Mouse (Mus musculus) C2C12 (cell line): ENCODE results near the gene Kdm1a. TPM values are rescaled to one million over a fixed set of nuclear protein-coding genes. Genes with fewer than 3 reads are reported as not detected.

Experiments used
- H3K27me3 ChIP-seq: one replicate; pipeline ENCODE4 v1.6.1; 2011; ENCODE audit not compliant: control insufficient read depth, insufficient read depth, insufficient read length
- H3K36me3 ChIP-seq: one replicate; pipeline ENCODE4 v1.6.1; 2011; ENCODE audit not compliant: control insufficient read depth, insufficient read depth
- H3K4me3 ChIP-seq: one replicate; pipeline ENCODE4 v1.5.1; 2011; ENCODE audit warnings: mild to moderate bottlenecking, control low read depth; ENCODE audit not compliant: poor library complexity, insufficient read depth, severe bottlenecking
- H3K79me2 ChIP-seq: one replicate; pipeline ENCODE4 v1.6.1; 2011; ENCODE audit not compliant: control insufficient read depth, insufficient read depth
- H3K79me3 ChIP-seq: one replicate; pipeline ENCODE4 v1.6.1; 2011; ENCODE audit warnings: low read depth, control low read depth
- H3ac ChIP-seq: one replicate; pipeline ENCODE3; 2011; ENCODE audit warnings: low read depth; ENCODE audit not compliant: control insufficient read depth, insufficient read length
- CEBPB ChIP-seq: IDR thresholded peaks from one replicate; pipeline ENCODE4 v1.6.1; 2011; ENCODE audit warnings: low read depth, mild to moderate bottlenecking, control low read depth, moderate library complexity
- CTCF ChIP-seq: IDR thresholded peaks from one replicate; pipeline ENCODE4 v1.5.1; 2011; ENCODE audit not compliant: control insufficient read depth, insufficient read depth, insufficient read length
- FOSL1 ChIP-seq: IDR thresholded peaks from one replicate; pipeline ENCODE4 v1.8.0; 2011; ENCODE audit warnings: mild to moderate bottlenecking, low read length; ENCODE audit not compliant: poor library complexity, insufficient read depth, severe bottlenecking
- MAX ChIP-seq: IDR thresholded peaks from one replicate; pipeline ENCODE4 v1.6.1; 2011; ENCODE audit warnings: mild to moderate bottlenecking, control low read depth
- MYOD1 ChIP-seq: IDR thresholded peaks from one replicate; pipeline ENCODE4 v1.6.1; 2011; ENCODE audit warnings: low read depth; ENCODE audit not compliant: control insufficient read depth, insufficient read length
- MYOG ChIP-seq: IDR thresholded peaks from one replicate; pipeline ENCODE4 v1.6.1; 2011; ENCODE audit not compliant: control insufficient read depth, insufficient read length; ENCODE audit errors: extremely low read depth
- USF1 ChIP-seq: IDR thresholded peaks from one replicate; pipeline ENCODE4 v1.6.1; 2011; ENCODE audit warnings: low read depth, mild to moderate bottlenecking, control low read depth, moderate library complexity
- polyA plus RNA-seq: library from polyadenylated mRNA; unstranded; fragments of >200 nt; fragmentation: generic; extraction: Trizol; gene quantifications from one replicate; pipeline ENCODE4 v1.2.1, GENCODE M21; 2012; ENCODE audit warnings: missing spikeins

The Kdm1a gene
- polyA plus RNA-seq, 1 experiment = 47.2 TPM

DNA sequence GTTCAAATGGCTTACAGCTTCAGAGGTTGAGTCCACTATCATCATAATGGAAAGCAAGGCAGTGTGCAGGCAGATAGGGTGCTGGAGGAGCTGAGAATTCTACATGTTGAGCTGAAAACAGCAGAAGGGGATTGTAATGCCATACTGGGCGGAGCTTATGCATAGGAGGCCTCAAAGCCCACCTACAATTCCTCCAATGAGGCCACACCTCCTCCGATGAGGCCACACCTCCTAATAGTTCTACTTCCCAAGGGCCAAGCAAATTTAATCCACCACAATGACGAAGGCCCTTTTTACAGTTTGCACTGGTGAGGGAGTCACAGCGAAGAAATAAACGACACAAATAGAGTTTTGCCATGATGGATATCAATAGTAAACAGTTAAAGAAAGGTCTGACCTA lies 34.0 kb upstream of the Kdm1a start:
- Histone ChIP-seq H3K27me3 (peaks cover 12% of the 10 kb centered on the region), H3K36me3 (no peaks in the 10 kb centered on the region), H3ac (no peak overlapping the region), H3K79me3 (no peaks in the 10 kb centered on the region), H3K4me3 (no peak overlapping the region), H3K79me2 (no peaks in the 10 kb centered on the region)
- TF ChIP-seq MYOG (no peak), CEBPB (no peak), MAX (no peak), MYOD1 (no peak), FOSL1 (no peak), USF1 (no peak), CTCF (no peak)

DNA sequence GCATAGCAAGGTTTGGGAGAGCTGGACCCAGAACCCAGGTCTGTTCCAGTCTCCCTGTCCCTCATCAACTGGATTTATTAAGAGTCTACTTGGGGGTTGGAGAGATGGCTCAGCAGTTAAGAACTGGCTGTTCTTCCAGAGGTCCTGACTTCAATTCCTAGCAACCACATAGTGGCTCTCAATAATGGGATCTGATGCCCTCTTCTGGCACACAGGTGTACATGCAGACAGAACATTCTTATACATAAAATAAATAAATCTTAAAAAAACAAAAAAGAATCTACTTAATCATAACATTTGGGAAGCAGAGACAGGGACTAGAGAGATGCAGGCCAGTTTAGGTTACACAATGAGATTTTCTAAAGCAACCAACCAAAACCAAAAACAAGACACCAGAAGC lies 33.5 kb upstream of the Kdm1a start:
- Histone ChIP-seq H3ac (no peak overlapping the region), H3K27me3 (peaks cover 12% of the 10 kb centered on the region), H3K79me2 (no peaks in the 10 kb centered on the region), H3K36me3 (no peaks in the 10 kb centered on the region), H3K4me3 (no peak overlapping the region), H3K79me3 (no peaks in the 10 kb centered on the region)
- TF ChIP-seq FOSL1 (no peak), MYOD1 (no peak), USF1 (no peak), MAX (no peak), MYOG (no peak), CEBPB (no peak), CTCF (no peak)

DNA sequence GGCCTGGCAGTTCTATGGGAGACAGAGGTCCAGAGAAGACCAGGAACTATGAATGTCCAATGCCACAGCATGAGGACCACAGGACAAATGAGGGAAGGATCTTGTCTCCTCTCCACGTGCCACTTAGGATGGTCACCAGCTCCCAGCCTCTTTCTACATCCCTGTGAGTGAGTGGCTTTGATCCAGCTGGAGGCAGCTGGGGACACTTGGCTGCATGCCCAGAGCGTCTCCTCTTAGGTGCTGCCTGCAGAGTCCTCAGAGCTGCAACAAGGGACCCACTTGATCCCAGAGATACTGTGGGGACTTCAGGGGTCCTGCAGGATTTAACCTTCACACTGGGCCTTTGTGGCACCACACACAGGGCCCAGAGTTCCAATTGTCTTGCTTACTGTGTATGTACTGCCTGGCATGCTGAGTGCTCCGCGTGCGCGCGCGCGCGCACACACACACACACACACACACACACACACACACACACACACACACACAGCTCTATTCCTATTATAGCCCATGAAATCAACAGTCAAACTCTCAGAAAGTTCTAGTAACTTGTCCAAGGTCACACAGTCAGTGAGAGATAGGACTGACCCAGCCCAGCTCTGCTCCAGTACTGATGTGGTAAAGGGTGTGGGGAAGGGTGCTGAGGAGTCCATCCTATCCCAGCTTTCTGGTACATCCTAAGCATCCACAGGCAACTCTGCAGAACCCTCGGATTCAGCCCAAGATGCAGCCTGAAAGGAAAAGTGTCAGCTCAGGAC lies 28.9 kb upstream of the Kdm1a start:
- TF ChIP-seq USF1 = no peak
- no peak for TF ChIP-seq CEBPB
- no peak for TF ChIP-seq MYOG
- no peak for TF ChIP-seq CTCF
- no peak for TF ChIP-seq FOSL1
- no peak for TF ChIP-seq MAX
- no peak for TF ChIP-seq MYOD1

DNA sequence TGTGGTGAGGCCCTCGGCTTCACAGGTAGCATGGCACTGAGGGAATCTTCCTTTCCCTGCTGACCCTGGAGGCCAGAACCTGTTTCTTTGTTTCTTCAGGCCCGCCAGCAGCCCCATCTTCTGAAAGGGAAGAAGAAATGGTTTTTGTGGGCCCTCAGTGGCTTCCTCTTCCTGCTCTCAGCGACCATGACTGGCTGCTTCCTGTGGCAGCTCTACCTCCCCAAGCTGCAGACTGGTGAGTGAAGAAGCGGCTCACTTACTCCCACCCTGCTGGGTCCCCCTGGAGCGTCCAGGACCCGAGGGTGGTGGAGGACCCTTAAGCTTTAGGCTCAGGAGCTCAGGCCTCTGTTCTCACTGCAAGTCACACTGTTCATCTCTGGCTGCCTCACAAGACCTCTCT lies 24.1 kb upstream of the Kdm1a start:
- H3K4me3 ChIP-seq = no peak overlapping the region
- H3K27me3 ChIP-seq = peaks cover 12% of the 10 kb centered on the region
- no peak overlapping the region for H3ac ChIP-seq
- H3K79me3 ChIP-seq = no peaks in the 10 kb centered on the region
- H3K79me2 ChIP-seq = no peaks in the 10 kb centered on the region
- no peaks in the 10 kb centered on the region for H3K36me3 ChIP-seq
- no peak for TF ChIP-seq USF1
- no peak for TF ChIP-seq FOSL1
- TF ChIP-seq CEBPB = no peak
- TF ChIP-seq MAX = no peak
- no peak for TF ChIP-seq CTCF
- TF ChIP-seq MYOD1 = no peak
- TF ChIP-seq MYOG = no peak

More for the DNA sequence above, 28.9 kb upstream of the Kdm1a start:
- peaks cover 4% of the 10 kb centered on the region for H3K27me3 ChIP-seq
- H3K79me3 ChIP-seq = no peaks in the 10 kb centered on the region
- no peaks in the 10 kb centered on the region for H3K36me3 ChIP-seq
- no peaks in the 10 kb centered on the region for H3K79me2 ChIP-seq
- no peak overlapping the region for H3ac ChIP-seq
- no peak overlapping the region for H3K4me3 ChIP-seq

DNA sequence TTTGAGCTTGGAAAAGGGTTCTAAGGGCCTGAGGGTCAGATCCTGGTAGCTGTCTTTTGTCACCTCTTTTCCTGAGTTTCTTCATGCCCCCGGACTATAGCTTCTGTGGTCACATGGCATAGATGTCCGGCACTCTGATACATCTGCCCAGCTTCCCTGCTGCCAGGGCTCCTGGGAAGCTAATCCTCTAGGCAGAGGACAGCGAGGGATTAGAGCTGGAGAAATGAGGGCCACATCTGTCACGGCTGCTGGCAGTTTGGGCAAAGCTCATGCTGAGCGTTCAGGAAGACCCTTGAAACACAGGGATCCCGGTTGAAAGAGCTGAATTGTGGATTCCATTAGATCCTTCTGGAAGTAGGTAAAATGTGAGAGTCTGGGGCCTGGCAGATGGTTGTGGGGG lies 19.9 kb upstream of the Kdm1a start, which contains the start of gene Lactbl1:
Lactbl1 (plus strand) TSS at position 234 of the 400 bp plus-strand sequence.
- Histone ChIP-seq H3K79me2 (no peaks in the 10 kb centered on the region), H3ac (no peak within 1 kb of the TSS), H3K27me3 (peaks cover 12% of the 10 kb centered on the region), H3K4me3 (no peak within 1 kb of the TSS), H3K36me3 (no peaks in the 10 kb centered on the region), H3K79me3 (no peaks in the 10 kb centered on the region)
- TF ChIP-seq FOSL1 (no peak), CEBPB (no peak), USF1 (no peak), MAX (no peak)

DNA sequence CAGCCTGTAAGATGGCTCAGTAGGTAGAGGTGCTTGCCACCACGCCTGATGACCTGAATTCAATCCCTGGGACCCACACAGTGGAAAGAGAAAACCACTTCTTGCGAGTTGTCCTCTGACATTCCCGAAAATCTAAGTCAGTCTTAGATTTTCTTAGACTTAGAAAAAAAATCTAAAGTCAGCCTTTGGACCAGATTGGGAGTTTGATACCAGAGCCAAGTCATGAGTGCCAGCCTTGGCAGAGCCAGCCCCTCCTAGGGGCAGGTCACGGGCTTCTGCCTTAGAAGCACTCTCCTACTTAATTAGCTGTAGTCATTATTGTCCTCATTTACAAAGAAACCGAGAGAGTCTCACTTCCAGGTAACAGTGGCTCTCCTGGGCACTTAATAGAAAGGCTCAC lies 19.4 kb upstream of the Kdm1a start:
- H3K79me3 ChIP-seq = no peaks in the 10 kb centered on the region
- no peaks in the 10 kb centered on the region for H3K36me3 ChIP-seq
- H3K79me2 ChIP-seq = no peaks in the 10 kb centered on the region
- H3K4me3 ChIP-seq = no peak overlapping the region
- peaks cover 12% of the 10 kb centered on the region for H3K27me3 ChIP-seq
- no peak for TF ChIP-seq MAX
- TF ChIP-seq CEBPB = no peak
- TF ChIP-seq CTCF = no peak
- no peak for TF ChIP-seq MYOG
- no peak for TF ChIP-seq USF1
- no peak for TF ChIP-seq FOSL1
- no peak for TF ChIP-seq MYOD1
- H3ac ChIP-seq = no peak overlapping the region
